Mouse (Mus musculus) splenic B cell, adult 2 months (primary cell): ENCODE data around the gene Adora3.
"Not testable (repeated sequence)": the region's sequence is repeated elsewhere in the genome, so short reads cannot be mapped to it uniquely, and the experiment has no call there.

ENCODE experiments used
- DNase-seq: peaks from one replicate; pipeline ENCODE4 v3.0.0-alpha.2; 2011; ENCODE audit warnings: low read depth, low spot score
- H3K27me3 ChIP-seq: 2 replicates; pipeline ENCODE4 v1.6.1; 2012; ENCODE audit warnings: mild to moderate bottlenecking, low read length, moderate library complexity, mixed read lengths; ENCODE audit not compliant: control insufficient read depth, poor library complexity, insufficient read depth, severe bottlenecking
- H3K36me3 ChIP-seq: 2 replicates; pipeline ENCODE4 v1.6.1; 2012; ENCODE audit warnings: mild to moderate bottlenecking, low read length, moderate library complexity, mixed read lengths; ENCODE audit not compliant: control insufficient read depth, poor library complexity, insufficient read depth, severe bottlenecking

Adora3 gene

GRCm38 (mm10) chr3:105904721-105905120 is 34.1 kb downstream of the Adora3 start:
- no peak for DNase-seq
- no peaks in the 10 kb centered on the region for H3K27me3 ChIP-seq

GRCm38 (mm10) chr3:105907956-105908655 is 37.4 kb downstream of the Adora3 start:
- no peaks in the 10 kb centered on the region for H3K36me3 ChIP-seq
- no peak for DNase-seq
- H3K27me3 ChIP-seq: no peaks in the 10 kb centered on the region

More at GRCm38 (mm10) chr3:105904721-105905120, 34.1 kb downstream of the Adora3 start:
- H3K36me3 ChIP-seq: no peaks in the 10 kb centered on the region

GRCm38 (mm10) chr3:105908976-105909375 is 38.3 kb downstream of the Adora3 start:
- H3K36me3 ChIP-seq: no peaks in the 10 kb centered on the region
- no peak for DNase-seq
- H3K27me3 ChIP-seq: no peaks in the 10 kb centered on the region

- Histone ChIP-seq H3K27me3 (no peaks in the 10 kb centered on the region), H3K36me3 (no peaks in the 10 kb centered on the region)
- peak; percentile 62 for DNase-seq
These were observed 40.0 kb downstream of the Adora3 start for GRCm38 (mm10) chr3:105910519-105911190.

GRCm38 (mm10) chr3:105912097-105912880 is 41.6 kb downstream of the Adora3 start:
- Histone ChIP-seq H3K27me3 (no peaks in the 10 kb centered on the region), H3K36me3 (no peaks in the 10 kb centered on the region)
- DNase-seq: no peak

- no peaks in the 10 kb centered on the region for H3K36me3 ChIP-seq
- DNase-seq: no peak
These were observed 43.4 kb downstream of the Adora3 start for GRCm38 (mm10) chr3:105913839-105914681.

GRCm38 (mm10) chr3:105915281-105915680 is 44.6 kb downstream of the Adora3 start:
- Histone ChIP-seq H3K36me3 (no peaks in the 10 kb centered on the region), H3K27me3 (no peaks in the 10 kb centered on the region)
- DNase-seq: no peak

More at GRCm38 (mm10) chr3:105913839-105914681, 43.4 kb downstream of the Adora3 start:
- H3K27me3 ChIP-seq: no peaks in the 10 kb centered on the region

- H3K27me3 ChIP-seq, H3K36me3 ChIP-seq, DNase-seq: not testable (repeated sequence)
These were observed 45.8 kb downstream of the Adora3 start for GRCm38 (mm10) chr3:105916455-105916854.

GRCm38 (mm10) chr3:105917656-105918354 is 47.1 kb downstream of the Adora3 start:
- no peaks in the 10 kb centered on the region for H3K36me3 ChIP-seq
- no peak for DNase-seq
- no peaks in the 10 kb centered on the region for H3K27me3 ChIP-seq

GRCm38 (mm10) chr3:105918355-105918745 is 47.7 kb downstream of the Adora3 start:
- no peak for DNase-seq
- Histone ChIP-seq H3K27me3 (no peaks in the 10 kb centered on the region), H3K36me3 (no peaks in the 10 kb centered on the region)

- H3K36me3 ChIP-seq, DNase-seq, H3K27me3 ChIP-seq: not testable (repeated sequence)
These were observed 50.1 kb downstream of the Adora3 start for GRCm38 (mm10) chr3:105920743-105921142.

GRCm38 (mm10) chr3:105921959-105922358 is 51.3 kb downstream of the Adora3 start:
- DNase-seq: peak; percentile 68
- H3K36me3 ChIP-seq: no peaks in the 10 kb centered on the region
- H3K27me3 ChIP-seq: no peaks in the 10 kb centered on the region

GRCm38 (mm10) chr3:105924616-105925015 is 54.0 kb downstream of the Adora3 start:
- no peaks in the 10 kb centered on the region for H3K36me3 ChIP-seq
- no peaks in the 10 kb centered on the region for H3K27me3 ChIP-seq
- DNase-seq: no peak
